Mouse (Mus musculus) adrenal gland, postnatal 0 days (tissue): ENCODE results near the gene Tpo. TPM values are rescaled to one million over a fixed set of nuclear protein-coding genes. Genes with fewer than 3 reads are reported as not detected.

Experiments
- polyA plus RNA-seq: library from polyadenylated mRNA; unstranded; fragments of >200 nt; fragmentation: Nextera tagmentation; extraction: Ambion mirVana; gene quantifications from 2 replicates; pipeline ENCODE4 v1.2.1, GENCODE M21; 2015

The Tpo gene
- polyA plus RNA-seq = not detected in 2 replicates

DNA sequence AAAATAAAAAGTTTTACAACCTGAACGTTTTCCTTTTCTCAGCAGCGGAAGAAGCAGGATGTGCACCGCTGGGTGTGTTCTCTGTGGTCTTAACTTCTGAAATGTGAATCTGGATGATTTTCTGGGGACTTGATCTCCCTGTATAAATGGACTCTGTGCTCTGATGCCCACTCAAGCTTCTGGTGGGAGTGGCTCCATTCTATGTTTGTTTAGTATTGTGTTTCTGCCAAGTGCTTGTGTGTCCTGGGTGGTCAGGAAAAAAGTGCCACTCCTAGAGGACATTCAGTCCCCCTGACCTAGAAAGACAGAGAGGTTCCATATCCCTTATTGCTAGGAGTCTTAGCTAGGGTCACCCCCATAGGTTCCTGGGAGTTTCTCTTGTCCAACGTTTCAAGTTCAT is at the start of gene Tpo:
Gene Tpo, minus strand, starts transcription at position 101 of the 400 bp plus-strand sequence.

Other genes with a start within 250 kb of the Tpo start
- 27.1 and 29.4 TPM in 2 replicates for gene Pxdn, start 195.0 kb downstream of the Tpo start, polyA plus RNA-seq
- 1.7 and 1.8 TPM in 2 replicates for gene Sntg2, start 240.8 kb upstream of the Tpo start, polyA plus RNA-seq